Mouse (Mus musculus) forebrain, embryonic 15.5 days (tissue): ENCODE data around the gene Ypel5. TPM values are rescaled to one million over a fixed set of nuclear protein-coding genes. Genes with fewer than 3 reads are reported as not detected.

Experiments used
- ATAC-seq: fragments of 200-750 bp; cut with Nextera tagmentation; replicated peaks from 2 replicates; pipeline ENCODE4 v1.8.0; 2017; ENCODE audit warnings: mild to moderate bottlenecking, moderate TSS enrichment, moderate library complexity
- H3K27ac ChIP-seq: fragments of 300-500 bp; sonication (generic); replicated peaks from 2 replicates; pipeline ENCODE4 v1.5.1; 2015; ENCODE audit warnings: mild to moderate bottlenecking, inconsistent platforms
- H3K27me3 ChIP-seq: fragments of 300-500 bp; sonication (generic); 2 replicates; pipeline ENCODE4 v1.6.1; 2015; ENCODE audit warnings: inconsistent platforms
- H3K36me3 ChIP-seq: fragments of 300-500 bp; sonication (generic); 2 replicates; pipeline ENCODE4 v1.6.1; 2015; ENCODE audit warnings: mild to moderate bottlenecking, inconsistent platforms
- H3K4me1 ChIP-seq: fragments of 300-500 bp; sonication (generic); 2 replicates; pipeline ENCODE4 v1.6.1; 2015; ENCODE audit warnings: inconsistent platforms
- H3K4me2 ChIP-seq: fragments of 300-500 bp; sonication (generic); replicated peaks from 2 replicates; pipeline ENCODE4 v1.6.1; 2015; ENCODE audit warnings: mild to moderate bottlenecking, inconsistent platforms
- H3K4me3 ChIP-seq: fragments of 300-500 bp; sonication (generic); 2 replicates; pipeline ENCODE4 v1.5.1; 2015; ENCODE audit warnings: mild to moderate bottlenecking, inconsistent platforms
- H3K9ac ChIP-seq: fragments of 300-500 bp; sonication (generic); replicated peaks from 2 replicates; pipeline ENCODE4 v1.6.1; 2015; ENCODE audit warnings: mild to moderate bottlenecking, inconsistent platforms
- H3K9me3 ChIP-seq: fragments of 300-500 bp; sonication (generic); 2 replicates; pipeline ENCODE4 v1.6.1; 2016; ENCODE audit warnings: inconsistent platforms
- WGBS: fragments of 180-500 bp; shearing (Covaris S2); methylation state at CpG from one replicate; pipeline ENCODE4 v1.1.7; 2015; ENCODE audit warnings: mixed read lengths; 5-methylcytosine and 5-hydroxymethylcytosine counted together
- polyA plus RNA-seq: library from polyadenylated mRNA; unstranded; fragments of >200 nt; fragmentation: Nextera tagmentation; extraction: Ambion mirVana; gene quantifications from 2 replicates; pipeline ENCODE4 v1.2.1, GENCODE M21; 2015

Ypel5 gene
- polyA plus RNA-seq, 1 experiment from 2014 or later, result 114 TPM

DNA sequence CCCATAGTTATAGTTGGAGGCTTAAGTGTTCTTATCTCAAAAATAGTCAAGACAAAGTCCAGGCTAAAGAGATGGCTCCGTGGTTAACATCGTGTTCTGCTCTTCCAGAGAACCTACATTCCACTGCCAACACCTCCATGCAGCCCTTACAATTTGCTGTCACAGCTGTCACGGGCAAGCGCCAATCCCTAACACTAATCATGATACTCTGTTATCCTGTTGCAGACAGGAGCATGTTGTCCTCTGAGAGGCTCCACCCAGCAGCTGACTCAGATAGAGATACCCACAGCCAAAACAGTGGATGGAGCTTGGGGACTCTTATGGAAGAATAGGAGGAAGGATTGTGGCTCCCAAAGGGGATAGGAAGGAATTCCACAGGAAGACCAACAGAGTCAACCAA is 15.8 kb upstream of the Ypel5 start:
- no peak for ATAC-seq
- no peak overlapping the region for H3K4me2 ChIP-seq
- H3K27me3 ChIP-seq, result no peaks in the 10 kb centered on the region
- H3K9me3 ChIP-seq, result no peaks in the 10 kb centered on the region
- no peaks in the 10 kb centered on the region for H3K36me3 ChIP-seq
- WGBS, result 62% methylated on average over 4 of the region's 4 CpGs
- H3K4me3 ChIP-seq, result no peak overlapping the region
- H3K27ac ChIP-seq, result no peak overlapping the region
- no peak overlapping the region for H3K9ac ChIP-seq
- no peaks in the 10 kb centered on the region for H3K4me1 ChIP-seq

DNA sequence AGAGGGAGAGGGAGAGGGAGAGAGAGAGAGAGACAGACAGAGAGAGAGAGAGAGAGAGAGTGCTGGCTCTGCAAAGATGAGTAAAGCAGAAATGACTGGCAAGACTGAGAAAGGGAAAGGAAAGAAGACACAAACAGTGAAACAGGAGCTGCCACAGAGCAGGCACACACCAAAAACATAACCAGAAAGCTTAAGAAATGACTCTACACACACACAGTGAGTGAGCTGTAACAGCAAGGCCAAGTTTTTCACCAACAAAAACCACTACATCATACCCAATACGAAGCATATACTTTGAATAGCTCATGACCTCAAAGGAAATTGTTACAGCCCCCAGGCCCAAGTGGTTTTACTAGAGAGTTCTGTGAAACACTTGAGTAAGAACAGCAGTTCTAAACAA is 14.3 kb upstream of the Ypel5 start:
- Histone ChIP-seq H3K27me3 (no peaks in the 10 kb centered on the region), H3K9ac (no peak overlapping the region), H3K4me1 (no peaks in the 10 kb centered on the region), H3K36me3 (no peaks in the 10 kb centered on the region), H3K27ac (no peak overlapping the region), H3K9me3 (no peaks in the 10 kb centered on the region), H3K4me3 (no peak overlapping the region), H3K4me2 (no peak overlapping the region)
- ATAC-seq, result no peak
- 62% methylated on average over 1 of the region's 1 CpGs for WGBS

DNA sequence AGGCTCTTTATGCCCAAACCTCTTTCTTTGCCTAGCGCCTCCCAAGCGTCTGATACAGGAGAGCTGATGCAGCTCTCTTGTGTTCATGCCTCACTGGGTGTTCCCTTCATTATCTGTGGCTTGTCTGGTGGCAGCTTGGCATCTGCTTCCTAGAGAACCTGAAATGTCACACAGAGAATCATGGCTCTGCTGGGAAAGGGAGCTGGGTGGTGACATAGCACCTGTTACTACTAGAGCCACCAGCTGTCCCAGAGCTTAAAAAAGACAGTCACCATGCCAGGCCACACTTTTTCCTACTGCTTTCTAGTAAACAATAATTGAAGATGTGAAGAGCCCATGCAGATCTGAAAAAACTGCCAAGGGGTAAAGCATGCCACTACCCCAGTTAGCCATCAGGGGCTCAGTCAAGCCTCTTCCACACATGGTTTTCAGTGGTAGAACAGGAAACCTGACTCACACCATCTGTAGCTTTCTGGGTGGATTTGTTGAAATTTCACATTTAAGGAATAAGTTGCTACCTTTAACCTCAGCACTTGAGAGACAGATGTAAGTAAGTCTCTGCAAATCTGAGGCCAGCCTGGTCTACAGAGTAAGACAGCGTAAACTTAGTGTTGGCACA is 9.2 kb upstream of the Ypel5 start:
- no peak overlapping the region for H3K4me3 ChIP-seq
- H3K9me3 ChIP-seq, result no peaks in the 10 kb centered on the region
- no peak overlapping the region for H3K27ac ChIP-seq
- H3K36me3 ChIP-seq, result no peaks in the 10 kb centered on the region
- H3K27me3 ChIP-seq, result no peaks in the 10 kb centered on the region
- ATAC-seq, result no peak
- H3K4me2 ChIP-seq, result no peak overlapping the region
- H3K4me1 ChIP-seq, result no peaks in the 10 kb centered on the region
- 83% methylated on average over 3 of the region's 3 CpGs for WGBS
- no peak overlapping the region for H3K9ac ChIP-seq

DNA sequence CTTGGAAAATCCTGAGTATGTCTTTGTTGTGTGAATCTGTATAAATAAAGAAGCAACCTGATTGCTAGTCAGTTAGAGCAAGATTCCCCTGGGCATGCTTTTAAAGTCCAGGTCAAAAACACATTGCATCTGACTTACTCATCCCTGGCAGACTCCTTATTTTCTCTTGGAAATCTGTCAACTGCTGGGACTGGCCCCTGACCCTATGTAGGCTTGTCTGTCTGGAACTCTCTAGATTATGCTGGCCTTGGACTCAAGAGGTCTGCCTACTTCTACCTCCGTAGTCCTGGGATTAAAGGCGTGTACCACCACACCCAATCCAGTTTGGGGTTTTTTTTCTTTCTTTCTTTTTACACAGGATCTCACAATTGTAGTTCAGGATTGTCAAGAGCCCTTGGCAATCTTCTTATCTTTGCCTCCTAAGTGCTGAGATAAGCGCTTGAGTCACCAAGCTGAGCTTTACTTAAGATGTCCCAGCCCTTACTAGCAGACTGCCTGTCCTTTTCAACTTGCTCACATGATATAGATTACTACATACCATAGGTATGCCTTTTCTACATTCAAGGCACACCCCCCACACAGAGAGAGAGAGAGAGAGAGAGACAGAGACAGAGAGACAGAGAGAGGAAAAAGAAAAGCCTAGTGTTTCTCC is 8.1 kb upstream of the Ypel5 start:
- Histone ChIP-seq H3K27me3 (no peaks in the 10 kb centered on the region), H3K4me1 (no peaks in the 10 kb centered on the region), H3K27ac (no peak overlapping the region), H3K9ac (no peak overlapping the region), H3K36me3 (no peaks in the 10 kb centered on the region), H3K4me2 (no peak overlapping the region), H3K4me3 (no peak overlapping the region), H3K9me3 (no peaks in the 10 kb centered on the region)
- 81% methylated on average over 3 of the region's 3 CpGs for WGBS
- no peak for ATAC-seq

- H3K9ac ChIP-seq, result no peak overlapping the region
- no peaks in the 10 kb centered on the region for H3K4me1 ChIP-seq
- no peaks in the 10 kb centered on the region for H3K27me3 ChIP-seq
- no peaks in the 10 kb centered on the region for H3K36me3 ChIP-seq
- no peaks in the 10 kb centered on the region for H3K9me3 ChIP-seq
- 81% methylated on average over 8 of the region's 8 CpGs for WGBS
- no peak for ATAC-seq
- H3K4me3 ChIP-seq, result no peak overlapping the region
- no peak overlapping the region for H3K27ac ChIP-seq
- no peak overlapping the region for H3K4me2 ChIP-seq
Observed at GRCm38 (mm10) chr17:72828687-72829086, 7.6 kb upstream of the Ypel5 start.

- Histone ChIP-seq H3K4me2 (peak overlapping the region; percentile 50), H3K36me3 (no peaks in the 10 kb centered on the region), H3K9ac (peak overlapping the region; percentile 89), H3K4me1 (peaks cover 13% of the 10 kb centered on the region), H3K9me3 (no peaks in the 10 kb centered on the region), H3K27ac (peak overlapping the region; percentile 98), H3K27me3 (no peaks in the 10 kb centered on the region), H3K4me3 (peak overlapping the region; percentile 82)
- under 1% methylated on average over 76 of the region's 77 CpGs for WGBS
- ATAC-seq, result peak; percentile 75
Observed at GRCm38 (mm10) chr17:72837140-72837712, 973 bp downstream of the Ypel5 start.

- H3K4me1 ChIP-seq, result peaks cover 13% of the 10 kb centered on the region
- H3K4me2 ChIP-seq, result peak overlapping the region; percentile 50
- H3K9ac ChIP-seq, result peak overlapping the region; percentile 89
- no peaks in the 10 kb centered on the region for H3K36me3 ChIP-seq
- ATAC-seq, result no peak
- no peaks in the 10 kb centered on the region for H3K9me3 ChIP-seq
- WGBS, result 24% methylated on average over 8 of the region's 8 CpGs
- no peaks in the 10 kb centered on the region for H3K27me3 ChIP-seq
- peak overlapping the region; percentile 98 for H3K27ac ChIP-seq
- peak overlapping the region; percentile 82 for H3K4me3 ChIP-seq
Observed at GRCm38 (mm10) chr17:72837824-72838474, 1.7 kb downstream of the Ypel5 start.

DNA sequence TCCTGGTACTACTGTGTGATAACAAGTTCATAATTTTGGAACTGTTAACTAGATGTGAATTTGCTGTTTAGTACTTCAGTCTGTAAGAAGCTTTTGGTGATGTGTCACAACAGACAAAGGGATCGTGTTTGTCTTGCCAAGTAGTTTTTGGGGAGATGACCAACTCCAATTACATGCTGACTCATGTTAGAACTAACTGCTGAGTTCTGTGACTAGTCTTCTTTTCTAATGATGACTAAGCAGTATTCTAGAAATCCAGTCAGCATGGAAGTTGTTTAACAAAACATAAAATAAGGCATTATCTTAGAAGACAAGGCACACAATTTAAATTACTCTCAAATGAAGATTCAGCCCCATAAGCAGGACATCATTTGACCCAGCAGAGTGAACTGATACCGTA is 2.7 kb downstream of the Ypel5 start:
- ATAC-seq, result no peak
- no peaks in the 10 kb centered on the region for H3K9me3 ChIP-seq
- H3K4me1 ChIP-seq, result peaks cover 13% of the 10 kb centered on the region
- no peak overlapping the region for H3K4me2 ChIP-seq
- 77% methylated on average over 2 of the region's 2 CpGs for WGBS
- H3K4me3 ChIP-seq, result no peak overlapping the region
- H3K36me3 ChIP-seq, result no peaks in the 10 kb centered on the region
- H3K27me3 ChIP-seq, result no peaks in the 10 kb centered on the region
- H3K27ac ChIP-seq, result no peak overlapping the region
- no peak overlapping the region for H3K9ac ChIP-seq

DNA sequence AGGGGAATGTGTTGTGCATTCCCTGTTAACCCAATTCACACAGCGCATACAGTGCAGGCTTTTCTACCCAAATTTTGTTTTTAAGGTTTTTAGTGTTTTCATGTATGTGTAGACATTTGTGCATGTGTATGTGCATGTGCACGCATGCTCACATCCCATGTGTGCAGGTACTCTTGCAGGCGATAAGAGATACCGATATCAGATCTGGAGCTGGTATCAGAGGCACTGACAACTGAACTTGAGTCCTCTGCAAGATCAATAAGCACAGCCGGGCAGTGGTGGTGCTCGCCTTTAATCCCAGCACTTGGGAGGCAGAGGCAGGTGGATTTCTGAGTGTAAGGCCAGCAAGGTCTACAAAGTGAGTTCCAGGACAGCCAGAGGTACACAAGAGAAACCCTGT is 8.1 kb downstream of the Ypel5 start:
- 95% methylated on average over 6 of the region's 6 CpGs for WGBS
- no peak for ATAC-seq
- Histone ChIP-seq H3K36me3 (peaks cover 18% of the 10 kb centered on the region), H3K4me3 (no peak overlapping the region), H3K4me2 (no peak overlapping the region), H3K27me3 (no peaks in the 10 kb centered on the region), H3K4me1 (peaks cover 3% of the 10 kb centered on the region; the same call in 1 of the 2 replicates), H3K9ac (no peak overlapping the region), H3K27ac (no peak overlapping the region), H3K9me3 (no peaks in the 10 kb centered on the region)

DNA sequence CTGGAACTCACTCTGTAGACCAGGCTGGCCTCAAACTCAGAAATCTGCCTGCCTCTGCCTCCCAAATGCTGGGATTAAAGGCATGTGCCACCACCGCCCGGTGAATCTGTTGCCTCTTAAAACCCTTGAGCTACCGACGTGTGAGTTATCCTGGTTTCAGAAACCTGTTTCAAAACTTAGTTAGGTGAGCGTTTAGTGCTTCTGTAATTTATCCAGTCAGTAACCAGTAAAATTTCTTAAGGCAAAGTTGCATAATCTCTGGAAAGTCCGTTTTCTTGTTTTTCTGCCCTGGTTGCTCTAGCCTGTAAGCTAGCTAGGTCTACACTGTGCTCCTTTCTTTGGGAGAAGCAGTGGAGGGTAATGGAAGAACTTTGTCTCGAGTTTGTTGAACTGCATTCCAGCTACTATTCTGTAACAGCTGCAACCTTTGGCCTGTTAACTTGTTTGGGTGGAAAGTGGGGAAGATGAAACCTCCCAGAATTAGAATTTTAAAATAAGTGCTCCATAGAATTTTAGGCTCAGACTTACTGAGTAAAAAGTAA is 8.8 kb downstream of the Ypel5 start:
- no peak for ATAC-seq
- peaks cover 22% of the 10 kb centered on the region for H3K36me3 ChIP-seq
- H3K27ac ChIP-seq, result no peak overlapping the region
- H3K4me1 ChIP-seq, result no peaks in the 10 kb centered on the region
- 88% methylated on average over 7 of the region's 7 CpGs for WGBS
- H3K9me3 ChIP-seq, result no peaks in the 10 kb centered on the region
- no peak overlapping the region for H3K9ac ChIP-seq
- H3K4me2 ChIP-seq, result no peak overlapping the region
- H3K4me3 ChIP-seq, result no peak overlapping the region
- H3K27me3 ChIP-seq, result no peaks in the 10 kb centered on the region

DNA sequence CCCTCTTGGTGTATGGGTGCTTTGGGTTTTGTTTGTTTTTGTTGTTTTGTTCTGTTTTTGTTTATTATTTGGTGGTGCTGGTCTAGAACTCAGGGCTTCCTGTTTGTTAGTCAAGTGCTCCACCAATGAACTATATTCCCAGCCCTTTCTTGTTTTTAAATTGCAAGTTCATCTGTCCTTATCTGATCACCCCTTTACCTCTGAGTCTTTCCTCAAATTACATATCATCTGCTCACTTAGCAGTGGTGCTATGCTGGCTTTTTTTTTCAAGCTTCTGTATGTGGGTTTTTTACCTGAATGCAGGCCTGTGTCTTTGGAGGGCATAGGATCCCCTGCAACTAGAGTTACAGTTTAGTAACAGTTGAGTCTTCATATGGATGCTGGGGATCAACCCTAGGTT is 9.3 kb downstream of the Ypel5 start:
- Histone ChIP-seq H3K9ac (no peak overlapping the region), H3K27ac (no peak overlapping the region), H3K36me3 (peaks cover 22% of the 10 kb centered on the region), H3K4me2 (no peak overlapping the region), H3K4me3 (no peak overlapping the region), H3K27me3 (no peaks in the 10 kb centered on the region), H3K4me1 (no peaks in the 10 kb centered on the region), H3K9me3 (no peaks in the 10 kb centered on the region)
- no peak for ATAC-seq

GRCm38 (mm10) chr17:72855298-72855697 is 19.0 kb downstream of the Ypel5 start:
- H3K9me3 ChIP-seq, result no peaks in the 10 kb centered on the region
- H3K36me3 ChIP-seq, result no peaks in the 10 kb centered on the region
- no peak for ATAC-seq
- no peak overlapping the region for H3K9ac ChIP-seq
- H3K27ac ChIP-seq, result no peak overlapping the region
- no peak overlapping the region for H3K4me2 ChIP-seq
- no peaks in the 10 kb centered on the region for H3K27me3 ChIP-seq
- no peak overlapping the region for H3K4me3 ChIP-seq
- H3K4me1 ChIP-seq, result no peaks in the 10 kb centered on the region
- WGBS, result 83% methylated on average over 1 of the region's 1 CpGs
